Mouse (Mus musculus) CD4-positive, CD25-positive, alpha-beta regulatory T cell, adult 2 months (primary cell): ENCODE measurements around the gene Serpine1.
A peak's percentile ranks its signal among the peaks of the same experiment; 100 is the strongest.

Source experiments
- DNase-seq: peaks from one replicate; pipeline ENCODE4 v3.0.0-alpha.2; 2012; ENCODE audit warnings: low read depth, low spot score

Gene Serpine1

DNA sequence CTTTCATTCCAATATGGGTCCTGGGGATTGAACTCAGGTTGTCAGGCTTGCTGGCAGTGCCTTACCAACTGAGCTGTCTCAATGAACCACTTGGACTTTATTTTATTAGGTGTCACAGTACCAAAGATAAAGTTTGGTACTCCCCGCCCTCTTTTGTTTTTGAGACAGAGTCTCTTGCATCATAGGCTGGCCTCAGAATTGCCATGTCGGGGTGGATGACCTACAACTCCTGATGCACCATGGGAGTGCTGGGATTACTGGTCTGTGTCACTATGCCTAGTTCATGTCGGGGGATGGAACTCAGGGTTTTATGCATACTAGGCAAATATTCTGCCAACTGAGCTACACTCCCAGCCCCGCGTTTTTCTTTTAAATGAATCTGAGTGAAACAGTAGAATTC, 17.2 kb downstream of the Serpine1 start:
- DNase-seq = no peak

DNA sequence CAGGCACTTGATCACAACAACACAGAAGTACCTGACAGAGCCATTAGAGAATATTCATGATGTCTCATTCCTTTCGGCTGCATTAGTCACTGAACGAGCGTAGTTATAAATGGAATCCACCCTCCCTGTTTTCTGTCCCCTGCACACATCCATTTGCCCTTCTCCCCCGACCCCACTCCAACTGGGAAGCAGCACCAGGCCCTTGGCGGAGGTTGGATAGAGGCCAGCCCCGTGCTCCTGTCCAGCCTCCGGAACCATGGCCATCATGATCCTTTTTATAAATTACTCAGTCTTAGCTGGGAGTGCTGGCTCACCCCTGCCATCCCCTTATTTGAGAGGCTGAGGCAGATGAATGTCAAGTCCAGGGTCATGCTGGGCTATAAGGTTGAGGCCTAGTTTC, 17.8 kb downstream of the Serpine1 start:
- DNase-seq = no peak

DNA sequence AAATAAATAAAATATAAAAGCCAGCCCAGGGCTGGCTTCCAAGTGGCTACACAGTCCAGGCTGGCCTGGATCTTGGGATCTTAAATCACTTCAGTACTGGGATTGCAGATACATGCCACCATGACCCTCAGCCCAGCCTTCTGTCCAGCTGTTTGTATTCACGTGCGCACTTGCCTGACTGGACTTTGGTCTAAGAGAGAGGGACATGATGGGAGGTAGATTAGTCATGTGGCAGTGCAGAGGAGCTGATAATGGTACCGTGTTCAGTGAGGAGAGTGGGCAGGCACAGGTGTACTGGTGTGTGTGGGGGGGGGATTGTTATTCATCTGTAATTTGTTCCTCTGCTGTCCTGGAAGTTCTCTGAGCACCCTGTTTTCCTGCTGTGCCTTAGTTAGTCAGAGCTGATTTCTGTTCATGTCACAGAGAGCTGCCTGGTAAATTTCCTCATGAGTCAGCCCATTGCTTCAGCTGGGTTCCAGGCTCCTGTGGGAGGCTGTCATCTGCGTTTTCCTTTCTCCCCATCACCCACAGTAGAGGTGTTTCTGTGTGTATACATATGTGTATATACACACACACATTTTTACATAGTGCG, 20.1 kb downstream of the Serpine1 start:
- no peak for DNase-seq

DNA sequence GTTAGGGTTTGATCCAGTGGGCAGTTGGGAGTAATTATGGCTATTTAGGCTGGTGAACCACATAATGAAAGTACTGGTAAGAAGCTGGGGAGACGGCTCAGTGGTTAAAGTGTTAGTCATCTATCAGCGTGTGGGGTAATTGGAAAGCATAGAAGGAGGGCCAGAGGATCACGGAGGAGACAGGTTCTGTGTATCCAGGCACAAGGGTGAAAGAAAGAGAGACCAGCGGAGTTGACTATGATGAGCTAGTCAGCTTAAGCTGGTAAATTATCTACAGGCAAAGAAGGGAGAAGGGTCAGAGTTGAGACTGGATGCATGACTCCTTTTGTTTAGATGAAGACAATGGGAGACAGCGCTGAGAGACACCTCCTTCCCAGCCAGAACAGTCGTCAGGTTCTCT, 20.9 kb downstream of the Serpine1 start:
- no peak for DNase-seq

DNA sequence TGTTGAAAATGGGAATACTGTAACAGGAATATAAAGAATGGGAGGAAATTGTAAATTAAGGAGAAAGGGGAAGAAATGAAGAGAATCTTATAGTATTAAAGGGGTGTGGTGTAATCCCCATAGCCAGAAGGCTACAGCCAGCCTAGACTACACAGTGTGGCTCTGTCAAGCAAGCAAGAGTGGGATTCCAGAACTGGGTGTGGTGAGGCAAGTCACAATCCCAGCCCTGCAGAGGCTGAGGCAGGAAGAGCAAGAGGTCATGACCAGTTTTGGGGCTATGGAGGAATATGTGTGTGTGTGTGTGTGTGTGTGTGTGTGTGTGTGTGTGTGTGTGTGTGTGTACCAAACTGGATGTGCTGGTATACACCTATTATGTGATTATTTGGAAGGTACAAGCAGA, 25.1 kb downstream of the Serpine1 start:
- DNase-seq = no peak

DNA sequence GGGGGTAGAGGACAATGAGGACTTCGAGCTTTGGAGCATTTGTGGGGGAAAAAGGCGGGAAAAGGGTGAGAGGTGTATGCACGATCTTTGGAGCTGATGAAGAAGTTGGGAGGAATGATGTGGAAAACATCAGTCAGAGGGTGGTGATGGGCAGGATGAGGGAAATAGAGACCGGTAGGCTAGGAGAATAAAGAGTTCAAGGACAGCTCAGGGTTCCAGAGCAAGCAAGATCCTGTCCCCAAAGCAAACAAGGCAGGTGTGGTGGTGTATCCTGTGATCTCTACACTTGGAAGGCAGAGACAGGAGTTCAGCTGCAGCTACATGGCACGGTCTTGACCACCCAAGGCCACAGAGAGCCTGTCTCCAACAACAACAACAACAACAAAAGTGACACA, 25.7 kb downstream of the Serpine1 start:
- no peak for DNase-seq

DNA sequence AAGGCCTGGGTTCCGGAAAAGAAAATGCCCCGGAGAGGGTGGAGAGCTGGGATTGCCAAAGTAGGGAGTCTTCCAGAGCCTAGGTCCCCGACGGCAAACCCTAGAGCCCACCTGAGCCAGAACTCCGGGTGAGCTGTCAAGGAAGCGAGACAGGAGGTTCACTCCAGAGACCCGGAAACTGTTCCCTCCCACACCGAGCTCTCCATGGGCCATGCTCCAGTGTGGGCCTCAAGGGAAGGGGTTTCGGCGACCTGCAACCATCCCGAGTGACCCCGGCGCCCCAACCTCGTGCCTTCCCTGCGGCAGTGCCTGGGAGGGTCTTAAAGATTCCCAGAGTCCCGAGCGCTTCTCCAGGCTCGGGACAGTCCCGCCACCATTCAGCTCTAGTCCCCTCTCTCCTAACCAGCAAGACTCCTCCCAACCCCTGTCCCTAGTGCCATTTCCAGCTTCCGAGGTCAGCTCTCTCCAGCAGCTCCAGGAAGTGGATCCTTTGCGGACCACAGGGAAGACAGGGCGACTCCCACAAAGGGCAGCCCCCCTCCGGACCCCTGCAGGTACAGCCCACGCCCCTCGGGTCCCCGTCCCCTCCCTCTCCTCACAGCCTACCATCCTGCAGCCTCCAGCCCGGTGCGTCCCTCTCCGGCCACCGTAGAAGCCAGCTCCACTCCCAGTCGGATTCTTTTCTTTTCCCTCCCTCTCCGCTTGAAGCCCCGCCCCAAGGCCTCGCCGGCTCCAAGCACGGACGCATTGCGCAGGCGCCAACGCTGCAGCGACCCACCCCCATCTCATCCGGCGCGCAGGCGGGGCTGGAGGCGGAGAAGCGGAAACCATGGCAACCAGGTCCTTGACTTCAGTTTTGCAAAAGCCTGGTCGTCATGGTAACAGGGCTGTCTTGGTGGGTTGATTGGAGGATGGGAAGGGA, 26.4 kb downstream of the Serpine1 start, which contains the start of gene Ap1s1:
Ap1s1 (minus strand) TSS at position 734 of the 922 bp plus-strand sequence.
- peak; percentile 99 for DNase-seq

DNA sequence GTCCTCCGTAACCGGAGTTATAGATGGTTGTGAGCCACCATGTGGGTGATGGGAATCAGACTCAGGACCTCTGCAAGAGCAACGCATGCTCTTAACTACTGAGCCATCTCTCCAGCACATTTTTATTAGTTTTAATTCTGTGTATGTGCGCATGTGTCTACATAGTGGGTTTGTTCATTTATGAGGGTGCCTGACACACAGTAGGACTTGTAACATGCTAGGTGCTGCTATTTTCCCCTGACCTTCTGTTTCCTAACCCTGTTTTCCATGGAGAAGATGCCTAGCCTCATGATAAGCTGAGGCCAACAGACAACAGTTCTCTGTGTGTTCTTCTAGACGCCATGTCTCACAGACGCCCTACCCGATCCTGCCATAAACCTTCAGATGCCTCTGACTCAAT, 28.1 kb downstream of the Serpine1 start:
- no peak for DNase-seq

DNA sequence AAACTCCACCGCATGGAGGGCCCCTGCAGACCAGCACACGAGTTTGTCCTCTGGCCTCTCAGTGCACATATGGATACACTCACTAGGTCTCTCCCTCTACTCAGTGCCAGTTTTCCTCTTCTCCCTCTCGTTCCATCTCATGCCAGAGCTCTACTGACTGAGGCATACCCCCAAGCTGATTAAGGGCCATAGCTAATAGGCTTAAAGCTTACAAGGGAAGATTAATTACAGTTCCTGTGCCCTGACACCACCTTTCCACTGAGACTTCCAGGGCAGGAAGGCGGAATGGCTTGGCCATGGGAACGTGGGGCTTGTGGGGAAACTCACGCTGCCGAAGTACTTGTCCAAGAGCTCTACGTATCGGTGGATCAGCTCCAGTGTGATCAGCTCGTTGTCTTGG, 30.6 kb downstream of the Serpine1 start:
- no peak for DNase-seq

DNA sequence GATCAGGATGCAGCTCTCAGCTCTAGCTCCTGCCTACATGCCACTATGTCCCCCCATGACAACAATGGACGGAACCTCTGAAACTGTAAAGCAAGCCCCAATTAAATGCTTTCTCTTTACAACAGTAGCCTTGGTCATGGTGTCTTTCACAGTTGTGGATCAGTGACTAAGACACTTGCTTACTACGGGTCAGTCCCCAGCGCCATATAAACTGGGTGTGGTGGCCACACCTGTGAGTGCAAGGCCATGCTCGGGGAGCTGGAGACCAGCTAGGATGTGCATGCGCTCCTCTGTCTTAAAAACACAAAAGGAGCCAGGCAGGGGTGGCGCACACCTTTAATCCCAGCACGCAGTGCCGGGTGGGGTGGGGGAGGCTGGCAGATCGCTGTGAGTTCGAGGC, 32.6 kb downstream of the Serpine1 start:
- no peak for DNase-seq

DNA sequence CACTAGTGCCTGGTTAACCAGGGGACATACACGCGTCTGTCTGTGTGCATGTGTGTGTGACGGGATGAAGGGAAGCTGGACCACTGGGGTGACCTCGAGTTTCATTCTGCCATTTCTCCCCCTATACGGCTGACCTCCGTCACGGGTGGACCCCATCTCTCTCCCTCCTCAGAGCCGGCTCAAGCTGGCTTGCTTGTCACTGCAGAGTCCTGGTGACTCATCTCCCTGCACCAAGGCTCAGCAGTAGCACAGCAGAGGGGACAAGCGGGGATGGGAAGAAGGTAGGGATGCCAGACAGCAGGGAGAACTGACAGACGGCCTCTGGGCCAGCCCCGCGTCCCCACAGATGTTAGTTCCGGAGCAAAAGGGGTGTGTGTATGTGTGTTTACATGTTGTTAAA, 35.9 kb downstream of the Serpine1 start:
- DNase-seq = no peak

DNA sequence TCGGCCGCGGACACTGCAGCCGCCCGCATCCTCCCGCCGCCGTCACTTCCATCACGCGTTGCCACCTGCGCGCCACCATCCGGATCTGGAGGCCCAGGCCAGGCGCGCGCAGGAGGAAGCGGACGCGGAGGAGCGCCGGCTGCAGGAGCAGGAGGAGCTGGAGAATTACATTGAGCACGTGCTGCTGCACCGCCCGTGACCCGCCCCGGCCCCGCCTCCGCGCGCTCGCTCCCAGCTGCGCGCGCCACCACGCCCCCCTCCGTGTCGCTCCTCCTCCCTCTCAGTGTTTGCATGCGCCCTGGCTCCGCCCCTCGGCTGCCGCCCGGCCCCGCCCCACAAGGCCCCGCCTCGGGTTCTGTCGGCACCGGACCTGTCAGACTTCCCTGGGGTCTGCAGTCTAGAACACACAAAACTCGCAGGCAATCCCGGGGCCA, 39.4 kb downstream of the Serpine1 start:
- DNase-seq = peak; percentile 94

DNA sequence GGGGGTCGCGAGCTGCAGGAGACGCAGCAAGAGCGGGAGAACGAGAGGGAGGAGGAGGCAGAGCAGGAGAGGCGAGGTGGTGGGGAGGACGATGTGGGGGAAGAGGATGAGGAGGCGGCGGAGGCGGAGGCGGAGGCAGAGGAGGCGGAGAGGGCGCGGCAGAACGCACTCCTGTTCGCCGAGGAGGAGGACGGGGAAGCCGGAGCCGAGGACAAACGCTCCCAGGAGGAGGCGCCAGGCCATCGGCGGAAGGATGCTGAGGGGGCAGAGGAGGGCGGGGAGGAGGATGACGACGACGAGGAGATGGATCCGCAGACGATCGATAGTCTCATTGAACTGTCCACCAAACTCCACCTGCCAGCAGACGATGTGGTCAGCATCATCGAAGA, 40.0 kb downstream of the Serpine1 start:
- DNase-seq = peak; percentile 55

DNA sequence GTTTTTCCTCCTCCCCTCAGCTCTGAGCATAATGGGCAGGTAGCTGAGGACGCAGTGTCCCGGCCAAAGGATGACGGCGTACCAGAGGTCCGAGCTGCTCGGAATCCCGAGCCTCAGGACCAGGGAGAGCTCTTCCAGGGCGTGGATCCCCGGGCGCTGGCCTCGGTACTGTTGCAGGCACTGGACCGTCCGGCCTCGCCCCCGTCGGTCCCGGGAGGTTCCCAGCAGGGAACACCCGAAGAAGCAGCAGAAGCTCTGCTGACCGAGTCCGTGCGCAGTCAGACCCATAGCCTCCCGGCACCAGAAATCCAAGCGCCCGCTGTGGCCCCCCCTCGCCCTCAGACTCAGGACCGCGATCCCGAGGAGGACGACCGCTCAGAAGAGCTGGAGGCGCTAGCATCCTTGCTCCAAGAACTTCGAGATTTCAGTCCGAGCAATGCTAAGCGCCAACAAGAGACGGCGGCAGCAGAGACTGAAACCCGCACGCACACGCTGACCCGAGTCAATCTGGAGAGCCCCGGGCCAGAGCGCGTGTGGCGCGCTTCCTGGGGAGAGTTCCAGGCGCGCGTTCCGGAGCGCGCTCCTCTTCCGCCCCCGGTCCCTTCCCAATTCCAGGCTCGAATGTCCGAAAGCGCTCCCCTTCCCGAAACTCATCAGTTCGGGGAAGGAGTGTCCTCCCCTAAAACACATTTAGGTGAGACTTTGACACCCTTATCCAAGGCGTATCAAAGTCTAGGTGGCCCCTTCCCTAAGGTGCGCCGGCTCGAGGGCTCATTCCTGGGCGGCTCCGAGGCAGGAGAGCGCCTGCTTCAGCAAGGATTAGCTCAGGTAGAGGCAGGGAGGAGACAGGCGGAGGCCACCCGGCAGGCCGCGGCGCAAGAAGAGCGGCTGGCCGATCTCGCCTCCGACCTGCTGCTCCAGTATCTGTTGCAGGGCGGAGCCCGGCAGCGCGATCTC, 40.7 kb downstream of the Serpine1 start:
- DNase-seq = peak; percentile 20

DNA sequence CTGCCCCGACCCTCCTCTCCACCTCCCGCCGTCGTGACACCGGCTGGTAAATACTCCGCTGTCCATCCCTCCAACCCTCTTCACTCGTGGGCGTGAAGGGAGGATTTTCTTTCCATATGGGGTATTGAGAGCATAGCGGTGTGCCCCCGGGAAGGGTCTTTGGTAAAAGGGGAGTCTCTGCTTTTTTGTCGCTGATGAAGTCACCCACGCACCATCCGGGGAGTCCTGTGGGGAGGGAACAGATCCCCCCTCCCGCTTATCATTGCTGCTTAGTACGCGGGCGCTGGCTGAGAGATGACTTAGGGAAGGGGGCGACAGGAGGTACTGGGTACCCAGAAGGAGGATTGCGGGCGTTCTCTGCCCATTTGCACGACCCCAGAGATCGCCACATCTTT, 41.7 kb downstream of the Serpine1 start:
- no peak for DNase-seq

DNA sequence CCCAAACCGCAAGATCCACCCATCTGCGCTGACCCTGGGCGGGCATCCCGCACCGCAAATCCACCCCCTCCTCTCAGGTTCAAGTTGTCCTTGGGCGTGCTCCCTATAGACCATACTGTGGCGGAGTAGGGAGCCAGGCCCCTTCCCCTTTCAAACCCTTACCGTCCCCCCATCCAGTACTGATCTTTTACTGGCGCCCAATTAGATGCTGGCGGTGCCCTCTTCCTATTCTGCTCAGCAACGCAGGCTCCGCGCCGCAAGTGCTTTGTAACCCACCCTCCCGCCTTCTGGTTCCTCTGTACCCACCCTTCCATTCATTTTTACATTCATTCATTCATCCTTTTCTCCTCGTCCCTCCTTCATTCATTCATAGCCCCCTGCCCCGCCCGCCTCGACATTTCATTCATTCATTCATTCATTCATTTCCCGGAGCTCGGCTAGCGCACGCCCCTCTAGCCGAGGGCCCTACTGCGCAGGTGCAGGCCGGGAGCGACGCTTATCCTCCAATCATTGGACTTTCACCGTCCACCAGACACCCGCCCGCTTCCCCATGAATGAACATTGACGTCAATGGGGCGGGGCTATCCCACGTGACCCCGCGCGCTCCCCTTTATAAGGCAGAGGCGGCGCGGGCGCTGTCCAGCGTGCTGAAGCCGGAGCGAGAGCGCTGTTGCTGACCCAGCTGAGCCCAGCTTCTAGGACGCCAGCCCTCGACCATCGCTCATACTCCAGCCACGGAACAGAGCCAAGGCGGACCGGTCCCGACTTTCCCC, 42.2 kb downstream of the Serpine1 start:
- DNase-seq = peak; percentile 95

DNA sequence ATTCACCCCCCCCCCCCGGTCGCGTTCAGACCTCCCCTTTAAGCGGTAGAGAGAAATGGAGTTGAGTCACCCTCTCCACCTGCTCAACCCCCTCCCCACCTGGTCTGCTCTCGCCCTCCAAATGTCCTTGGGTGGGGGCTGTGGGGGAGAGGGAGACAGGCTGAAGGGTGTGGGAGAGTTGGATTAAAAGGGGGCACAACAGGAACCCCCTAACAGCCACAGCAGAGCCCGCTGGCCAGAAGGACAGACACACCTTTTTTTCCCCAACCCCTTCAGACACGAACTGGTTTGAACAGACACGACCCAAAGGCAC, 42.8 kb downstream of the Serpine1 start:
- DNase-seq = no peak

DNA sequence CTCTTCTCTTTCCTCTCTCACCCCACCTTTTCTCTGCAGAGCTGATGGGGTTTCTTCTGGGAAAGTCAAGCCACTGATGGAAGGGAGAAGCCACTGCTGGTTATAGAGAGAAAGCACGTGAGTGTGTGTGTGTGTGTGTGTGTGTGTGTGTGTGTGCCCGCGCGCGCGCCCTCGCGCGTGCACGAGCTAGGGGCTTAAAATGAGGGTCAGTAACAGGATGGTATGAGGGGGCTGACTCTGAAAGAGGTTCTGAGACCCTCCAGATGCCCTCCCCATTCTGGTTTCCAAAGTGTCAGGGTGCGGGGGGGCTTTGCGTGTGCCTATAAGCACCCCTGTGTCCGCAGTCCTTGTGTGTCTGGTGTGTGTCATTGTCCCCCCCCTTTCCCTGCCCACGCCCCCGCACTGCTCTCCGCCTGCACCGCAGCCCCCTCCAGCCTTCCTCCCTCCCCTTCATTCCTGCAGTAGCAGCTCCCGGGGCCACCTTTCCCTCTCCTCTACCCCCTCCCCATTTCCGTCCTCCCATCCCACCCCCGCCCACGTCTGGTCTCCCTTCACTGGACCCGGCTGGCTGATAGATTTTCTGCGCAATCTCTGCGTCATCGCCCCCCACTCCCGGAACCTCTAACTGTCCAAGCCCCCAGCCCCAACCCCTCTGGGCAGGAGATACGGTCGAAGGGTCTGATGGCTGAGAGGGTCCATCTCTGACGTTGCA, 43.4 kb downstream of the Serpine1 start:
- DNase-seq = peak; percentile 17

DNA sequence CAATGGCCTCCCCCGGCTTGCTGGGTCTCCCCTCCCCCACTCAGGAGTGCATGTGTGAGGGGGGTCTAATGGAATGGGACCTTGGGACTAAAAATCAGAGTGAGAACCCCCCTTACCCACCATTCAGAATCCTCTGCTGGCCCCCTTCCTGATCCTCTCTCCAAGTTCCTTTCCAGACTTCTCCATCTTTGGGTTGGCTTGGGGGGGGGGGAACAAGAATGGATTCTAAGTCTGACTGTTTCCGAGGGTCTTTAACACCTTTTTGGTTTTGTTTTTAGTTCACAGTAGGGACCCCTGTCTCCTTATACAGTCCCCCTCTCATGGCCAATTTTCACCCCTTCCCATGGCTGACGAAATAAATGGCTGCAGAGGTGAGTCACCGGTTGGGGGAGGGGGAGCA, 46.0 kb downstream of the Serpine1 start, which contains the start of gene Vgf:
Vgf (plus strand) TSS at position 301 of the 400 bp plus-strand sequence.
- no peak for DNase-seq

DNA sequence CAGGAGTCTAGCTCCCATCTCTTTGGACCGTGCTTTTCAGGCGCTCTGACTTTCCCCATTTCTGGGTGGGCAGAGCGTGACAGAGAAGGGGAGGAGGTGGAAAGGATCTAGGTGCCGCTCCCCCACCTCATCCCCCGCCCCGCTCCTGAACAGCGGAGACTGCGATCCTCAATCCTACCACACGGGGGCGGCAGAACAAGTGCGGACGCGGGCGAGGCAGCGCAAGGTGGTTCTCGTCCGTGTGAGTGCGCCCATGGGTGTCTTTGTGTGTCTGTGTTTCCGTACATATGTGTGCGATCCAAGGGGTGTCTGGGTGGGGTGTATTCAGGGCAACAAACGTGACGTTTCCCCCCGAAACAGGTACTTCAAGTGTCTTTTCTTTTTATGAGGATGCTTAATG, 46.9 kb downstream of the Serpine1 start:
- peak; percentile 89 for DNase-seq

DNA sequence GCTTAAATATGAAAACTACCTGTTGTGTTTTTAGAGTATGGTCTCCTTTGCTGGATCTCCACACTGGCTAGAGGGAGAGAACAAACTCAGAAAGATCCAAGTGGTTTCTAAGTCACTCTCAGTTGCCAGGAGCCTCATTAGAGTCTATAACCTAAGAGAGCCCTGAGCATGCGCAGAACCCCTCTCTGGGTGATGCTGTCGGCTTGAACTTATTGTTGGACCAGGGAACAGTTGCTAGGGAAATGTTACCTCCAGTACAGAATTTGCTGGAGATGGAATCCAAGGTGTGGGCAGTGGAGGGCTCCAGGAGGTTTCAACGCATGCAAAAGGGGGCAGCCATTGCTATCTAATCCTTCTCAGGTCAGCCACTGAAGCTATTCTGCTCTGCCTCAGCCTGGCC, 47.8 kb downstream of the Serpine1 start:
- DNase-seq = no peak
